Mouse (Mus musculus) stomach, postnatal 0 days (tissue): ENCODE measurements around the gene Trim10. TPM values are rescaled to one million over a fixed set of nuclear protein-coding genes. Genes with fewer than 3 reads are reported as not detected.

Experiments used
- ATAC-seq: fragments of 200-750 bp; cut with Nextera tagmentation; 2 replicates; pipeline ENCODE4 v1.8.0; 2017; ENCODE audit not compliant: low FRiP score, low TSS enrichment
- DNase-seq: peaks from one replicate; pipeline ENCODE4 v3.0.0-alpha.2; 2016; ENCODE audit warnings: low spot score
- H3K27ac ChIP-seq: fragments of 300-500 bp; sonication (generic); replicated peaks from 2 replicates; pipeline ENCODE4 v1.5.1; 2014; ENCODE audit warnings: mild to moderate bottlenecking, control low read depth
- H3K27me3 ChIP-seq: fragments of 300-500 bp; sonication (generic); 2 replicates; pipeline ENCODE4 v1.6.1; 2014; ENCODE audit warnings: low read length; ENCODE audit not compliant: control insufficient read depth, insufficient read depth
- H3K36me3 ChIP-seq: fragments of 300-500 bp; sonication (generic); 2 replicates; pipeline ENCODE4 v1.6.1; 2014; ENCODE audit warnings: low read length, mixed read lengths; ENCODE audit not compliant: control insufficient read depth, insufficient read depth
- H3K4me1 ChIP-seq: fragments of 300-500 bp; sonication (generic); replicated peaks from 2 replicates; pipeline ENCODE4 v1.6.1; 2014; ENCODE audit warnings: antibody characterized with exemption; ENCODE audit not compliant: control insufficient read depth, insufficient read depth
- H3K4me2 ChIP-seq: fragments of 300-500 bp; sonication (generic); replicated peaks from 2 replicates; pipeline ENCODE4 v1.6.1; 2014; ENCODE audit warnings: low read depth, mild to moderate bottlenecking, control low read depth, moderate library complexity
- H3K4me3 ChIP-seq: fragments of 300-500 bp; sonication (generic); 2 replicates; pipeline ENCODE4 v1.5.1; 2014; ENCODE audit warnings: low read depth, low read length, control low read depth
- H3K9ac ChIP-seq: fragments of 300-500 bp; sonication (generic); 2 replicates; pipeline ENCODE4 v1.6.1; 2014; ENCODE audit warnings: mild to moderate bottlenecking, low read length, control low read depth, mixed read lengths
- H3K9me3 ChIP-seq: fragments of 300-500 bp; sonication (generic); 2 replicates; pipeline ENCODE4 v1.6.1; 2016; ENCODE audit warnings: low read length; ENCODE audit not compliant: control insufficient read depth
- CTCF ChIP-seq: IDR thresholded peaks from 2 replicates; pipeline ENCODE4 v1.5.1; 2016; ENCODE audit warnings: antibody characterized with exemption, low read depth, mild to moderate bottlenecking, moderate library complexity
- EP300 ChIP-seq: optimal IDR thresholded peaks from 2 replicates; pipeline ENCODE3; 2016; ENCODE audit warnings: antibody characterized with exemption
- WGBS: fragments of 180-500 bp; shearing (Covaris S2); extraction: QIAGEN DNeasy Blood & Tissue Kit; methylation state at CpG from one replicate; pipeline ENCODE4 v1.1.7; 2014; 5-methylcytosine and 5-hydroxymethylcytosine counted together
- polyA plus RNA-seq: library from polyadenylated mRNA; unstranded; fragments of >200 nt; fragmentation: Nextera tagmentation; extraction: Ambion mirVana; gene quantifications from 2 replicates; pipeline ENCODE4 v1.2.1, GENCODE M21; 2015

Trim10 gene
- polyA plus RNA-seq, 1 experiment from 2014 or later, result 0.32 TPM

- TF ChIP-seq CTCF (no peak), EP300 (no peak)
- H3K9me3 ChIP-seq, result no peaks in the 10 kb centered on the region
- peak; percentile 58 for DNase-seq
- no peak overlapping the region for H3K4me3 ChIP-seq
- peak; percentile 79 for ATAC-seq
- H3K9ac ChIP-seq, result no peak overlapping the region
- H3K27me3 ChIP-seq, result no peaks in the 10 kb centered on the region
- H3K4me2 ChIP-seq, result no peak overlapping the region
- 0 out of 2 replicates have a peak overlapping the region, but pooled peaks have one; percentile 24 for H3K27ac ChIP-seq
- H3K36me3 ChIP-seq, result peaks cover 26% of the 10 kb centered on the region
- no peaks in the 10 kb centered on the region for H3K4me1 ChIP-seq
- WGBS, result 73% methylated on average over 2 of the region's 2 CpGs
Measured at GRCm38 (mm10) chr17:36849992-36850391, 19.4 kb upstream of the Trim10 start.

GRCm38 (mm10) chr17:36851200-36851599 lies 18.2 kb upstream of the Trim10 start:
- no peaks in the 10 kb centered on the region for H3K27me3 ChIP-seq
- no peaks in the 10 kb centered on the region for H3K9me3 ChIP-seq
- H3K4me3 ChIP-seq, result no peak overlapping the region
- DNase-seq, result peak; percentile 36
- peaks cover 26% of the 10 kb centered on the region for H3K36me3 ChIP-seq
- ATAC-seq, result peak; percentile 13; the same call in 1 of the 2 replicates
- H3K27ac ChIP-seq, result no peak overlapping the region
- no peaks in the 10 kb centered on the region for H3K4me1 ChIP-seq
- no peak overlapping the region for H3K4me2 ChIP-seq
- H3K9ac ChIP-seq, result no peak overlapping the region
- 63% methylated on average over 5 of the region's 5 CpGs for WGBS
- TF ChIP-seq EP300, result no peak

- Histone ChIP-seq H3K4me1 (no peaks in the 10 kb centered on the region), H3K36me3 (peaks cover 26% of the 10 kb centered on the region), H3K4me3 (no peak overlapping the region), H3K27me3 (no peaks in the 10 kb centered on the region), H3K4me2 (no peak overlapping the region), H3K9ac (no peak overlapping the region), H3K9me3 (no peaks in the 10 kb centered on the region), H3K27ac (no peak overlapping the region)
- WGBS, result 62% methylated on average over 5 of the region's 5 CpGs
- ATAC-seq, result no peak
- no peak for TF ChIP-seq CTCF
- DNase-seq, result no peak
Measured at GRCm38 (mm10) chr17:36851627-36852026, 17.7 kb upstream of the Trim10 start.

- H3K9ac ChIP-seq, result no peak overlapping the region
- WGBS, result 95% methylated on average over 3 of the region's 3 CpGs
- no peaks in the 10 kb centered on the region for H3K9me3 ChIP-seq
- H3K27ac ChIP-seq, result no peak overlapping the region
- DNase-seq (no peak), ATAC-seq (no peak)
- H3K36me3 ChIP-seq, result peaks cover 35% of the 10 kb centered on the region
- no peaks in the 10 kb centered on the region for H3K27me3 ChIP-seq
- H3K4me1 ChIP-seq, result no peaks in the 10 kb centered on the region
- no peak for TF ChIP-seq EP300
- no peak for TF ChIP-seq CTCF
- H3K4me2 ChIP-seq, result no peak overlapping the region
- H3K4me3 ChIP-seq, result no peak overlapping the region
Measured at GRCm38 (mm10) chr17:36855484-36855883, 13.9 kb upstream of the Trim10 start.

GRCm38 (mm10) chr17:36856236-36856635 lies 13.1 kb upstream of the Trim10 start:
- TF ChIP-seq CTCF, result no peak
- no peak for TF ChIP-seq EP300
- Histone ChIP-seq H3K36me3 (peaks cover 33% of the 10 kb centered on the region), H3K4me3 (no peak overlapping the region), H3K9ac (no peak overlapping the region), H3K27me3 (no peaks in the 10 kb centered on the region), H3K4me2 (no peak overlapping the region), H3K27ac (no peak overlapping the region), H3K9me3 (no peaks in the 10 kb centered on the region), H3K4me1 (no peaks in the 10 kb centered on the region)
- DNase-seq (no peak), ATAC-seq (no peak)
- WGBS, result 92% methylated on average over 4 of the region's 4 CpGs

- DNase-seq (no peak), ATAC-seq (no peak)
- Histone ChIP-seq H3K27ac (no peak overlapping the region), H3K9ac (no peak overlapping the region), H3K27me3 (no peaks in the 10 kb centered on the region), H3K4me3 (no peak overlapping the region), H3K9me3 (no peaks in the 10 kb centered on the region), H3K4me2 (no peak overlapping the region), H3K36me3 (peaks cover 21% of the 10 kb centered on the region), H3K4me1 (no peaks in the 10 kb centered on the region)
- WGBS, result 84% methylated on average over 3 of the region's 3 CpGs
- TF ChIP-seq EP300, result no peak
- TF ChIP-seq CTCF, result no peak
Measured at GRCm38 (mm10) chr17:36858181-36858580, 11.2 kb upstream of the Trim10 start.
